Mouse (Mus musculus) forebrain, embryonic 15.5 days (tissue): Measurements from ENCODE around the gene Dcaf5. TPM values are rescaled to one million over a fixed set of nuclear protein-coding genes. Genes with fewer than 3 reads are reported as not detected.

Source experiments
- ATAC-seq: fragments of 200-750 bp; cut with Nextera tagmentation; replicated peaks from 2 replicates; pipeline ENCODE4 v1.8.0; 2017; ENCODE audit warnings: mild to moderate bottlenecking, moderate TSS enrichment, moderate library complexity
- H3K27ac ChIP-seq: fragments of 300-500 bp; sonication (generic); replicated peaks from 2 replicates; pipeline ENCODE4 v1.5.1; 2015; ENCODE audit warnings: mild to moderate bottlenecking, inconsistent platforms
- H3K27me3 ChIP-seq: fragments of 300-500 bp; sonication (generic); 2 replicates; pipeline ENCODE4 v1.6.1; 2015; ENCODE audit warnings: inconsistent platforms
- H3K36me3 ChIP-seq: fragments of 300-500 bp; sonication (generic); 2 replicates; pipeline ENCODE4 v1.6.1; 2015; ENCODE audit warnings: mild to moderate bottlenecking, inconsistent platforms
- H3K4me1 ChIP-seq: fragments of 300-500 bp; sonication (generic); 2 replicates; pipeline ENCODE4 v1.6.1; 2015; ENCODE audit warnings: inconsistent platforms
- H3K4me2 ChIP-seq: fragments of 300-500 bp; sonication (generic); replicated peaks from 2 replicates; pipeline ENCODE4 v1.6.1; 2015; ENCODE audit warnings: mild to moderate bottlenecking, inconsistent platforms
- H3K4me3 ChIP-seq: fragments of 300-500 bp; sonication (generic); 2 replicates; pipeline ENCODE4 v1.5.1; 2015; ENCODE audit warnings: mild to moderate bottlenecking, inconsistent platforms
- H3K9ac ChIP-seq: fragments of 300-500 bp; sonication (generic); replicated peaks from 2 replicates; pipeline ENCODE4 v1.6.1; 2015; ENCODE audit warnings: mild to moderate bottlenecking, inconsistent platforms
- H3K9me3 ChIP-seq: fragments of 300-500 bp; sonication (generic); 2 replicates; pipeline ENCODE4 v1.6.1; 2016; ENCODE audit warnings: inconsistent platforms
- WGBS: fragments of 180-500 bp; shearing (Covaris S2); methylation state at CpG from one replicate; pipeline ENCODE4 v1.1.7; 2015; ENCODE audit warnings: mixed read lengths; 5-methylcytosine and 5-hydroxymethylcytosine counted together
- polyA plus RNA-seq: library from polyadenylated mRNA; unstranded; fragments of >200 nt; fragmentation: Nextera tagmentation; extraction: Ambion mirVana; gene quantifications from 2 replicates; pipeline ENCODE4 v1.2.1, GENCODE M21; 2015

Dcaf5 gene
- polyA plus RNA-seq, 1 experiment from 2014 or later = 21.0 TPM

DNA sequence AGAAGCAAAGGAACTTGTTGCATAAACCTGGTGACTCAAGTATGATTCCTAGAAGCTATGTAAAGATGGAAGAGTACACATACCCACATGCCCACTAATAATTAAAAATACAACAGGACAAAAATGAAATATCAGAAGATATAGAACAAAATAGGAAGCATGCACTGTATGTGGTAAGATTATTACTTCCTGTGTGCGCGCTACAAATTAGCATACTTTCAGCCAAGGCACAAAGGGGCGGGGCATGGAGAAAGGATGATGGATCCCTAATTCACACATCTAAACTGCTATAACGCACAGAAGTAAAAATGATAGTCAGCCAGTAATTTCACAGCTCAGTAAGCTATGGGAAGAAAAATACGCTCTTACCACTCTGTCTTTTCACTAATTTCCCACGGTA lies 32.3 kb downstream of the Dcaf5 start:
- H3K27me3 ChIP-seq = no peaks in the 10 kb centered on the region
- no peaks in the 10 kb centered on the region for H3K9me3 ChIP-seq
- H3K4me2 ChIP-seq = no peak overlapping the region
- H3K9ac ChIP-seq = no peak overlapping the region
- no peak for ATAC-seq
- H3K27ac ChIP-seq = no peak overlapping the region
- peaks cover 10% of the 10 kb centered on the region for H3K36me3 ChIP-seq
- 88% methylated on average over 6 of the region's 6 CpGs for WGBS
- no peaks in the 10 kb centered on the region for H3K4me1 ChIP-seq
- H3K4me3 ChIP-seq = no peak overlapping the region

DNA sequence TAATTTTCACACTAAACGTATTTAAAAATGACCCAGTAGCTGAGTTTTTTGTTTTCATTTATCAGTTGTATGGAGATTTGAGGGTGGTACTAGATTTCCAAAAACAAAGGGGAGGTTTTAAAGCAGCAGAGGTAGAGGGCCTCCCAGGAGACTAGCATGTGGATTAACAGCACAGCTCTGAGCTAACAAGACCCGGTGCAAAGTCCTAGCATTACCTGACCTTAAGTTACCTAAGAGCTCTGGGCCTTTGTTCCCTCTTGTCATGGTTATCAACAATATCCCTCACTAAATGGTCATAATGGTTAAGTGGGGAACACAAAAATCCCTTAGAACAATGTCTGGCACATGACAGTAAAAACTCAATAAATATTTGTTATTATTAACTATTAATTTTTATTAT lies 37.3 kb downstream of the Dcaf5 start:
- no peak overlapping the region for H3K27ac ChIP-seq
- no peak for ATAC-seq
- WGBS = 86% methylated on average over 2 of the region's 2 CpGs
- H3K4me3 ChIP-seq = no peak overlapping the region
- no peaks in the 10 kb centered on the region for H3K4me1 ChIP-seq
- no peak overlapping the region for H3K4me2 ChIP-seq
- H3K9me3 ChIP-seq = no peaks in the 10 kb centered on the region
- H3K36me3 ChIP-seq = peaks cover 45% of the 10 kb centered on the region
- H3K9ac ChIP-seq = no peak overlapping the region
- no peaks in the 10 kb centered on the region for H3K27me3 ChIP-seq

DNA sequence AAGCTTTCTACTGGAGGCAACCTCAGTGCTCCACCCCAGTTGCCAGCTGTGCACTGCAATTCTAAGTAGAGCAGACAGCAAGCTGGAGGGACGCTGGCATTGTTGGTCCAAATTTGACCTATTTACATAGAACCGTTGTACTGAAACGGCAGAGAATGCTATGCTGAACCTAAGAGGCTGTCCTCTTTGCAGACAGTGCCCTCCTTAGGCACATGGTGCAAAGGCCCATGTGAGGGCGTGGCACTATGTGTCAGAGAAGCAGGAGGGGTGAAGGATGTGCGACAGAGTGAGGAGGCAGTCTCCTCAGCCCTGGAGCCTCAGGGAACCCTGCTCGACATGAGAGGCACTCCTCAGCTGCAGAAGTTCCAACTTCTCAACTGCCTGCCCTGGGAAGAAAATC lies 40.0 kb downstream of the Dcaf5 start:
- WGBS = 78% methylated on average over 6 of the region's 6 CpGs
- Histone ChIP-seq H3K4me2 (no peak overlapping the region), H3K27me3 (no peaks in the 10 kb centered on the region), H3K36me3 (peaks cover 43% of the 10 kb centered on the region), H3K9ac (no peak overlapping the region), H3K27ac (no peak overlapping the region), H3K9me3 (no peaks in the 10 kb centered on the region), H3K4me1 (no peaks in the 10 kb centered on the region), H3K4me3 (no peak overlapping the region)
- no peak for ATAC-seq

DNA sequence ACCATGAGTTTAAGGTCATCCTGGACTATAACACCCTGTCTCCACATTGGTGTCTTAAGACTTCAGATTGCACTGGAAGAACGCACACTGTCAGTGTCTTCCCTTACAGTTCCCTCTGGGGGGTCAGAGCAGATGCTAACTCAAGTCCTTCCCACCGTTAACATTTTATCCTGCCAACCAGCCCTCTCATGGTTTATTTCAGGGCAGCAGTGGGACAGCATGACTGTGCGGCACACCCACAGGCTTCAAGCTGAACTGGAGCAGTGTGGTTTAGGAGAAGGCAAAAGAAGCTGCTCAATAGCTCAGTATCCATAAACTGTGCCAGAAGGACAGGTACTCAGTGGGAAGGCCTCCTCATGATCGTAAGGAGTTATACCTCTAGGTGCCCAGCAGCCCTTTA lies 41.1 kb downstream of the Dcaf5 start:
- H3K27ac ChIP-seq = no peak overlapping the region
- 97% methylated on average over 4 of the region's 4 CpGs for WGBS
- ATAC-seq = no peak
- no peaks in the 10 kb centered on the region for H3K27me3 ChIP-seq
- H3K9ac ChIP-seq = no peak overlapping the region
- peaks cover 43% of the 10 kb centered on the region for H3K36me3 ChIP-seq
- no peaks in the 10 kb centered on the region for H3K9me3 ChIP-seq
- no peak overlapping the region for H3K4me2 ChIP-seq
- no peaks in the 10 kb centered on the region for H3K4me1 ChIP-seq
- no peak overlapping the region for H3K4me3 ChIP-seq

DNA sequence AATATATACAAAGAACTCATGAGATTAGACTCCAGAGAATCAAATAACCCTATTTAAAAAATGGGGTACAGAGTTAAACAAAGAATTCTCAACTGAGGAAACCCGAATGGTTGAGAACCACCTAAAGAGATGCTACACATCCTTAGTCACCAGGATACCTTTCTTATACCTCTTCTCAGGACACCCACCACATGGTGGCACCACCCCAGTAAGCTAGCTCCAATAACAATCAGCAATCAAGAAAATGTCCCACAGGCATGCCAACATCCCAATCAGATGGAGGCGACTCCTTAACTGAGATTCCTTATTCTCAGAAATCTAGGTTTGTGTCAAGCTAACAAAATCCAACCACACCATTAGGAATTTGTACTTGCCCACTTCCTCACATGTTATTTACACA lies 42.4 kb downstream of the Dcaf5 start:
- Histone ChIP-seq H3K4me1 (no peaks in the 10 kb centered on the region), H3K4me2 (no peak overlapping the region), H3K9ac (no peak overlapping the region), H3K36me3 (peaks cover 43% of the 10 kb centered on the region), H3K27ac (no peak overlapping the region), H3K4me3 (no peak overlapping the region), H3K9me3 (no peaks in the 10 kb centered on the region), H3K27me3 (no peaks in the 10 kb centered on the region)
- WGBS = 90% methylated on average over 2 of the region's 2 CpGs
- no peak for ATAC-seq

DNA sequence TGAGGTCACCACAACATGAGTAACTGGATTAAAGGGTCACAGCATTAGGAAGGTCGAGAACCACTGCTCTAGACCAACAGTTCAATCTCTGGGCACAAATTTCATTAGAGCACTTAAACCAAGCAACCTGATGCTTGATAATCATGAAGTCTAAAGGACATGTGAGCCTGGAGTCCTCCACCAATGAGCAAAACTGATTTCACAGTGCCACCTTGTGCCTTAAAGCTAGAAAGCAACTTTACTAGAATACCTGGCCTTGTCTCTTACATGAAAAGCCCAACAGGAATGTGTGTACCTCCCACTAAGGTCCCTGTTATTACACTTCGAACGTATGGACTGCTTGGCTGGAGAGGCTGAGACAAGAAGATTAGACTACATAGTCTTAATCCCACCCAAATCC lies 47.0 kb downstream of the Dcaf5 start:
- WGBS = 67% methylated on average over 3 of the region's 3 CpGs
- Histone ChIP-seq H3K27me3 (no peaks in the 10 kb centered on the region), H3K4me1 (no peaks in the 10 kb centered on the region), H3K9me3 (no peaks in the 10 kb centered on the region), H3K9ac (no peak overlapping the region), H3K4me3 (no peak overlapping the region), H3K27ac (no peak overlapping the region), H3K4me2 (no peak overlapping the region), H3K36me3 (peaks cover 8% of the 10 kb centered on the region)
- ATAC-seq = no peak

DNA sequence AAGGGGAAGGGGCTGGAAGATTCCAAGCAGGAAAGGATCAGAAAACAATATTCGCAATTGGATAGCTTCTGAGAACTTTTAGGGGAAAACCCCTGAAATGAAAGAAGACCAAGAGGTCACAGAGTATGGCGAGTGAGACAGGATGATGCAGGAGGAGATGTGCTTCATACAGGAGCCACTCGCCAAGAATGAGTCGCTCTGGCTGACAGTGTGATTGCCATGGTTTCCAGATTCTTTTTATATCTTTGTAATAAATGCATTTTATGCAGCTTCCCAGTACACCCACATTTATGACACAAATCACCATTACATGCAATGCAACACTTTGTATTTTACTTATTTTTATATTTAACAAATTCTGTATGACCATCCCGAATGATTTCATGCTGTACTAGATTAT lies 49.1 kb downstream of the Dcaf5 start:
- H3K9me3 ChIP-seq = no peaks in the 10 kb centered on the region
- no peak overlapping the region for H3K9ac ChIP-seq
- no peaks in the 10 kb centered on the region for H3K4me1 ChIP-seq
- peaks cover 4% of the 10 kb centered on the region; the same call in 1 of the 2 replicates for H3K36me3 ChIP-seq
- no peak for ATAC-seq
- WGBS = 91% methylated on average over 5 of the region's 5 CpGs
- H3K27me3 ChIP-seq = no peaks in the 10 kb centered on the region
- no peak overlapping the region for H3K27ac ChIP-seq
- H3K4me3 ChIP-seq = no peak overlapping the region
- H3K4me2 ChIP-seq = no peak overlapping the region

DNA sequence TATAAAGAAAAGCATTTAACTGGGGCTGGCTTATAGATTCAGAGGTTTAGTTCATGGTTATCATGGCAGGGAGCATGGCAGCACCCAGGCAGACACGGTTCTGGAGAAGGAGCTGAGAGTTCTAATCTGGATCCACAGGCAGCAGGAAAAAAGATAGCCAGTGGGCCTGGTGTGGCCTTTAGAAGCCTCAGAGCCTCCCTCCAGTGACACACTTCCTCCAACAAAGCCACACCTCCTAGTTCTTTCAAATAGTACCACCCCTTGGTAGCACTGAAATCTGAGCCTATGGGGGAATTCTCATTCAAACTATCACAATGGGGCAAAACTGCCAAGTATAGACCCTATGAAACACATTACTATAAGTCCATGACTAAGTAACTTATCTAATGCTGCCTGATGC lies 51.0 kb downstream of the Dcaf5 start:
- H3K9me3 ChIP-seq = no peaks in the 10 kb centered on the region
- H3K4me3 ChIP-seq = no peak overlapping the region
- H3K4me2 ChIP-seq = no peak overlapping the region
- no peak for ATAC-seq
- no peaks in the 10 kb centered on the region for H3K36me3 ChIP-seq
- no peaks in the 10 kb centered on the region for H3K4me1 ChIP-seq
- 85% methylated on average over 1 of the region's 1 CpGs for WGBS
- H3K9ac ChIP-seq = no peak overlapping the region
- no peaks in the 10 kb centered on the region for H3K27me3 ChIP-seq
- no peak overlapping the region for H3K27ac ChIP-seq

DNA sequence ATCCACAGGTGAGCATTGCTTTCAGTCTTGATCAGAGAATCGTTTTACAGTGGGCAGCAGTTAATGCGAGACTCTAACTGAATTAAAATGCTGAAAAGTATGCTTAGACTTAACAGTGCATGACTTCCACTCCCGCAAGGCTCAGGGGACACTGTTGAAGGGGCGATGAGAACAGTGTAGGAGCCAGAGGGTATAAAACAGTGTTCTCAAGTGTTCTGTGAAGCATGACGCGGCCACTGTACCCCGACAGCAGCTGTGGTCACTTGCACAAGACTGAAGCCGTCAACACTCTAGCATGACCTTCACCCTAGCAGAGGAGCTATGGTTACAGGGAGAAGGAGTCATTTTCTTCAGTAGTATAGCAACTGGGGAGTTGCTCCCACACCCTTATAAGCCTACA lies 52.9 kb downstream of the Dcaf5 start:
- H3K4me1 ChIP-seq = peaks cover 10% of the 10 kb centered on the region; the same call in 1 of the 2 replicates
- no peak overlapping the region for H3K27ac ChIP-seq
- H3K4me3 ChIP-seq = no peak overlapping the region
- no peak for ATAC-seq
- no peaks in the 10 kb centered on the region for H3K36me3 ChIP-seq
- no peaks in the 10 kb centered on the region for H3K9me3 ChIP-seq
- 94% methylated on average over 8 of the region's 8 CpGs for WGBS
- H3K9ac ChIP-seq = no peak overlapping the region
- H3K27me3 ChIP-seq = no peaks in the 10 kb centered on the region
- no peak overlapping the region for H3K4me2 ChIP-seq

DNA sequence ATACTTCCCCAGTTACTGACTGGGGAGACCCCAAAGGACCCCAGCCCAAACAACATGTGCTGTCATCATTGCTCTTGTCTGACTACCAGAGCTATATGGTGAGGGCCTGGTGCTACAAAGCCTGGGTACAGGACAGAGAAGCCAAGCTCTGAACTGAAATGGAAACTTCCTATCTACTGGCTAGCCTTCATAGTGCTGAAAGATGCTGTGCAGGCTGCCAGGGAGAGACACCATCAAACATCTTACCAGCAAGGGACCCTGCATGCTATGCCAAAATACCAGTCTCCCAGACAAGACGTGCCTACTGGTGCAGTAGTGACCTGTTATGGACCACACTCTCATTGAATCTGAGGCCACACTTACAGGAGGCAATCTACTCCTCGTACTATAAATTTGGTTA lies 53.6 kb downstream of the Dcaf5 start:
- H3K9ac ChIP-seq = no peak overlapping the region
- peaks cover 10% of the 10 kb centered on the region; the same call in 1 of the 2 replicates for H3K4me1 ChIP-seq
- H3K4me2 ChIP-seq = no peak overlapping the region
- H3K36me3 ChIP-seq = no peaks in the 10 kb centered on the region
- no peak overlapping the region for H3K27ac ChIP-seq
- no peak overlapping the region for H3K4me3 ChIP-seq
- ATAC-seq = no peak
- H3K9me3 ChIP-seq = no peaks in the 10 kb centered on the region
- H3K27me3 ChIP-seq = no peaks in the 10 kb centered on the region
- WGBS = 85% methylated on average over 2 of the region's 2 CpGs

- Histone ChIP-seq H3K9me3 (no peaks in the 10 kb centered on the region), H3K4me1 (peaks cover 10% of the 10 kb centered on the region; the same call in 1 of the 2 replicates), H3K4me2 (no peak overlapping the region), H3K9ac (no peak overlapping the region), H3K4me3 (no peak overlapping the region), H3K36me3 (peaks cover 9% of the 10 kb centered on the region), H3K27me3 (no peaks in the 10 kb centered on the region), H3K27ac (peak overlapping the region; percentile 62)
- WGBS = 83% methylated on average over 10 of the region's 10 CpGs
- peak; percentile 87 for ATAC-seq
These were observed 56.5 kb downstream of the Dcaf5 start for GRCm38 (mm10) chr12:80379831-80380457.

DNA sequence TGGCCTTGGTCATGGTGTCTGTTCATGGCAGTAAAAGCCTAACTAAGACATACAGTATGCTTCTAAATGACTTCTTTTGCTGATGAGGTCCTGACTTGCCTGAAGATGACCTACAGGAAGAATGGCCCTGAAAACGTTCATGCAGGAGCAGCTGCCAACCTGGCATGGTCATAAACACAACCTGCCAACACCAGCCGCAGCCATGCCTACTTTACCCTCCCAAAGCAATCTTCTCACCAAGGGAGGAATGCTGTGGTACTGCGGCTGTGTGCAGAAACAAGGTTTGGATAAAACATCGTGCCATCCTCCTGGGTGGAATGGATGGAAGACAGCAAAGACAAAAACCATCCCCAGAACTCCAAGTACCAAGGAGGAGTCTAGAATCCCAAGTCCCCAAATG lies 57.0 kb downstream of the Dcaf5 start:
- H3K27me3 ChIP-seq = no peaks in the 10 kb centered on the region
- H3K4me2 ChIP-seq = no peak overlapping the region
- no peak overlapping the region for H3K4me3 ChIP-seq
- peaks cover 10% of the 10 kb centered on the region; the same call in 1 of the 2 replicates for H3K4me1 ChIP-seq
- H3K36me3 ChIP-seq = peaks cover 13% of the 10 kb centered on the region
- H3K9me3 ChIP-seq = no peaks in the 10 kb centered on the region
- WGBS = 51% methylated on average over 4 of the region's 4 CpGs
- no peak for ATAC-seq
- H3K27ac ChIP-seq = peak overlapping the region; percentile 60
- H3K9ac ChIP-seq = no peak overlapping the region

- Histone ChIP-seq H3K36me3 (peaks cover 17% of the 10 kb centered on the region), H3K9me3 (no peaks in the 10 kb centered on the region), H3K9ac (no peak overlapping the region), H3K4me2 (no peak overlapping the region), H3K4me3 (no peak overlapping the region), H3K27ac (no peak overlapping the region), H3K4me1 (peaks cover 10% of the 10 kb centered on the region; the same call in 1 of the 2 replicates), H3K27me3 (no peaks in the 10 kb centered on the region)
- WGBS = 46% methylated on average over 1 of the region's 1 CpGs
- ATAC-seq = no peak
These were observed 58.8 kb downstream of the Dcaf5 start for GRCm38 (mm10) chr12:80377604-80378003.
